Mouse (Mus musculus) bone marrow, adult 2 months (tissue): Measurements from ENCODE around the gene Tmem50a. TPM values are rescaled to one million over a fixed set of nuclear protein-coding genes. Genes with fewer than 3 reads are reported as not detected.

ENCODE experiments used
- H3K27ac ChIP-seq: fragments of 200-500 bp; 2 replicates; pipeline ENCODE4 v1.5.1; 2012; ENCODE audit warnings: low read depth, mild to moderate bottlenecking, control low read depth, inconsistent platforms, low read length; ENCODE audit not compliant: control insufficient read depth, poor library complexity, insufficient read depth
- H3K4me1 ChIP-seq: fragments of 200-500 bp; 2 replicates; pipeline ENCODE4 v1.6.1; 2011; ENCODE audit warnings: low read length; ENCODE audit not compliant: control insufficient read depth, insufficient read depth
- H3K4me3 ChIP-seq: fragments of 200-500 bp; replicated peaks from 2 replicates; pipeline ENCODE3; 2011; ENCODE audit warnings: mild to moderate bottlenecking, low read depth, low read length, control low read depth; ENCODE audit not compliant: control insufficient read depth
- CTCF ChIP-seq: fragments of 200-500 bp; IDR thresholded peaks from 2 replicates; pipeline ENCODE4 v1.5.1; 2011; ENCODE audit warnings: low read length, control low read depth; ENCODE audit not compliant: control insufficient read depth, insufficient read depth
- POLR2A ChIP-seq: fragments of 200-500 bp; IDR thresholded peaks from 2 replicates; pipeline ENCODE4 v1.6.1; 2011; ENCODE audit warnings: low read depth, mild to moderate bottlenecking, control low read depth, low read length, borderline replicate concordance; ENCODE audit not compliant: control insufficient read depth
- WGBS: fragments of 180-500 bp; shearing (Covaris S2); methylation state at CpG from one replicate; pipeline ENCODE4 v1.1.7; 2018; 5-methylcytosine and 5-hydroxymethylcytosine counted together
- polyA plus RNA-seq: library from polyadenylated mRNA; stranded (reverse); fragments of >200 nt; gene quantifications from 2 replicates; pipeline ENCODE4 v1.2.4, GENCODE M21; 2011; ENCODE audit warnings: low replicate concordance; ENCODE audit not compliant: missing spikeins, insufficient read depth, insufficient read length

Gene Tmem50a
- polyA plus RNA-seq, 1 experiment: 127 TPM

- 57% methylated on average over 5 of the region's 5 CpGs for WGBS
- no peak overlapping the region for H3K27ac ChIP-seq
- no peak overlapping the region for H3K4me3 ChIP-seq
- peaks cover 3% of the 10 kb centered on the region; the same call in 1 of the 2 replicates for H3K4me1 ChIP-seq
- TF ChIP-seq CTCF (no peak), POLR2A (no peak)
These were observed 13.1 kb upstream of the Tmem50a start for GRCm38 (mm10) chr4:134927815-134928463.

GRCm38 (mm10) chr4:134925206-134925605 lies 10.4 kb upstream of the Tmem50a start:
- 12% methylated on average over 8 of the region's 8 CpGs for WGBS
- H3K27ac ChIP-seq: no peak overlapping the region
- H3K4me1 ChIP-seq: peaks cover 5% of the 10 kb centered on the region
- peak overlapping the region; percentile 68 for H3K4me3 ChIP-seq
- no peak for TF ChIP-seq CTCF
- TF ChIP-seq POLR2A: no peak

- Histone ChIP-seq H3K27ac (peak overlapping the region; percentile 97), H3K4me1 (peaks cover 4% of the 10 kb centered on the region), H3K4me3 (peak overlapping the region; percentile 97)
- peak; percentile 6; the same call in 1 of the 2 replicates for TF ChIP-seq CTCF
- TF ChIP-seq POLR2A: 0 out of 2 replicates have a peak, but pooled peaks have one; percentile 8
- under 1% methylated on average over 75 of the region's 75 CpGs for WGBS
These were observed 9.4 kb upstream of the Tmem50a start for GRCm38 (mm10) chr4:134924019-134924741.

- peak; percentile 100 for TF ChIP-seq POLR2A
- TF ChIP-seq CTCF: no peak; the same call in 1 of the 2 replicates
- Histone ChIP-seq H3K27ac (peak within 1 kb of the TSS; percentile 97), H3K4me1 (peaks cover 4% of the 10 kb centered on the region), H3K4me3 (peak within 1 kb of the TSS; percentile 97)
- WGBS: under 1% methylated on average over 64 of the region's 64 CpGs
These were observed 8.6 kb upstream of the Tmem50a start, which contains the start of gene Rsrp1 for GRCm38 (mm10) chr4:134923258-134924018. Gene Rsrp1 (plus strand): TSS chr4:134923592.

- peak overlapping the region; percentile 81 for H3K4me3 ChIP-seq
- TF ChIP-seq POLR2A (peak; percentile 69), CTCF (no peak)
- H3K27ac ChIP-seq: peak overlapping the region; percentile 84
- under 1% methylated on average over 13 of the region's 13 CpGs for WGBS
- H3K4me1 ChIP-seq: peaks cover 5% of the 10 kb centered on the region
These were observed 8.1 kb upstream of the Tmem50a start for GRCm38 (mm10) chr4:134922925-134923244.

- Histone ChIP-seq H3K27ac (peak overlapping the region; percentile 84), H3K4me1 (peaks cover 6% of the 10 kb centered on the region), H3K4me3 (peak overlapping the region; percentile 41)
- 40% methylated on average over 10 of the region's 10 CpGs for WGBS
- TF ChIP-seq CTCF (no peak), POLR2A (no peak)
These were observed 7.5 kb upstream of the Tmem50a start for GRCm38 (mm10) chr4:134922111-134922924.

GRCm38 (mm10) chr4:134921703-134922102 lies 6.9 kb upstream of the Tmem50a start:
- Histone ChIP-seq H3K4me3 (no peak overlapping the region), H3K27ac (peak overlapping the region; percentile 13; the same call in 1 of the 2 replicates), H3K4me1 (peaks cover 8% of the 10 kb centered on the region)
- TF ChIP-seq POLR2A (no peak), CTCF (no peak)
- 92% methylated on average over 4 of the region's 4 CpGs for WGBS
